Mouse (Mus musculus) heart, postnatal 4 days (tissue): Measurements from ENCODE around the gene Kcnmb2. TPM values are rescaled to one million over a fixed set of nuclear protein-coding genes. Genes with fewer than 3 reads are reported as not detected.

Experiments
- DNase-seq: peaks from one replicate; pipeline ENCODE4 v3.0.0; 2021
- total RNA-seq, 2 experiments: library from RNA; stranded (reverse); gene quantifications; 2 replicates each; pipeline ENCODE4 v1.2.3; 2021

Kcnmb2 gene
- total RNA-seq, 2 experiments from 2014 or later = 0.18 to 0.33 TPM

DNA sequence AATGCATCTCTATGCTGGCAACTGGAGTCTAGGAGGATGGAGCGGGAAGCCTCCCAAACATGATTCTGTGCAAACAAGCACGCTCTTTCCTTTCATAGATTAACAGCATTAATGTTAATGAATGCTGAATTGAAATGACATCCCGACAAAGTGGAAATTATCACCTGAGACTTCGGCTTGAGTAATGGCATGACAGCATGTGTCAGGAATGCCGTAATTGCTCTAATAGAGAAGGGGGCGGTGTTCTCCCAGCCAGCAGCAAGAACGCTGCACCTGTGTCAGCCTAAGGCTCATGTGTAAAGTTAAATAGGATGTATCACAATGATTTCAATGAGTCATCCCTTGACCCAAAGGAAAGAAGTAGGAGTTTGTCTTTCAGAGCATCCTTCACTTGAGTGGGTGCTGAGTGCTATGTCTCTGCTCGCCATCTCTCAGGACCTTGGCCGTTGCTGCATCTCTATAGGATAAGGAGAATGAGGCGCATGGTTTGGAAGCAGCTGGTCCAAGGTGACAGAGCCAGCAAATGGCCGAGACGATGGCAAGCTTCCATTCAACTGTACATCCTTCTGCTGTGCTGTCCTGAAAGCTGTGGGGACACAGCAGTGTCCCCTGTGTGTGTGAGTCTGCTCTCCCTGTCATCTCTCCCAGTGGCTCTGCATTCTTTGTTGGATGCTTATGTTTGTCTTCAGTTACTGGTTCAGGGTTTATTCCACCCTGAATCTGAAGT lies 110.1 kb downstream of the Kcnmb2 start:
- no peak for DNase-seq

DNA sequence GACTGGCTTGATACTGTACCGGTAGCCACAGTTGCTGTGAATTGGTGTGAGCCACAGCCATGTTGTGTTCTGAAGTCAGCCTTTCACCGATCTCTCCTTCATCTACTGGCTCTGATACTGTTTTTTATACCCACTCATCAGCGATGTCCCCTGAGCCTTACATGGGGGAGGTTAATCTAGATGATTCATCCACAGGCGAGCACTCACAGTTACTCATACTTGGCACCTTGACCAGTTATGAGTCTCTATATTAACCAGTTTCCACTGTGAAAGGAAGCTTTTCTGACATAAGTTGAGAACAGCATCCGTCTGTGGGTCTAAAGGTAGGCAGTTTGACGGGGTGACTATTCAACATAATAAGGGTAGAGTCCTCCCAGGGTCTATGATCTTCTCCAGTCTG lies 118.7 kb downstream of the Kcnmb2 start:
- no peak for DNase-seq

DNA sequence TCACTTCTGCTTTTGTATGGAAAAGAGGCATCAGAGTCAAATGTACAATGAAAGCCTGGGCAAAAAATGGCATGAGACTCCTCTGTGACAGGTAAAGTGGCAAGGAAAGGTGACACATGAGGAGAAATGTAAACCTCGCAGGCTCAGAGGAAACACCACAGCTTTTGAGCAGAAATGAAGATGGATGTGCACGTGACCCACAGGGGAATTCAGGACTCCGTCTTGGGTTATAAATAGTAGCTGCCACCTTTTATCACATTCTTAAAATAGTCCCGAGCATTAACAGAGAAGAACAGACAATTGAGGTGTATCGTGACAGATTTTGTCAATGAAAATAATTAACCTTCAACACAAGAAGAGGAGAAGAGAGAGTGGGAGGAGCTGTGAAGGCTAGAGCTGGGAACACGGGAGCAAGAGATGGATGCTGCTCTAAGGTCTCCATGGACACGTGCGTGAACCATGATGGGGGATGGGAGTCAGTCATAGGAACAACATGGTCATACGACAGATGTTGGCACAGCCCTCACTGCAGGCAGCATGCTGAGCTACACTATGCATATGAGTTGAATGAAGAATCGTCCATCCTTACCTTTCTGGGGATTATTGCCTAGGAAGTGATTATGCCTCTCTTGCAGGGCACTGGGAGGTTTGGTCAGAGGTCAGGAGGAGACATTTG lies 127.2 kb downstream of the Kcnmb2 start:
- DNase-seq = peak; percentile 10

- DNase-seq = no peak
These were observed 130.1 kb downstream of the Kcnmb2 start for GRCm38 (mm10) chr3:32032381-32032780.

DNA sequence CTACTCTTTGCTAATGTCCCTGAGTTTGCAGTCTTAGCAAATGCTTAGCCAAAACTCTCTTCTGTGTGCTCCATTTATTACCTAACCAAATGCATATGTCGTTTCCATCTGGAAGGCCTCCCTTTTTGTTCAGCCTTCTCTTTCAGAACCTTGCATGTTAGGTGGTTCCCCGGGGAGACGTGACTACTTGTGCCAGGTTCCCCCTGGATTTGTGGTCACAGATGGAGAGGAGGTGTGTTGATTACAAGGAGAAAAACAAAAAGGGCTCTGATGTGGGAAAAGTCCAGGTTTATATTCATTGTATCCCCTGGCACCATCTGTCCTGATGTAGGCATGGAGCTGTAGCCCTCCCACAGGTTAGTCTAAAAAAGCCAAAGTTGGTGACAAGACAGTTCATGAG lies 141.5 kb downstream of the Kcnmb2 start:
- DNase-seq = no peak

DNA sequence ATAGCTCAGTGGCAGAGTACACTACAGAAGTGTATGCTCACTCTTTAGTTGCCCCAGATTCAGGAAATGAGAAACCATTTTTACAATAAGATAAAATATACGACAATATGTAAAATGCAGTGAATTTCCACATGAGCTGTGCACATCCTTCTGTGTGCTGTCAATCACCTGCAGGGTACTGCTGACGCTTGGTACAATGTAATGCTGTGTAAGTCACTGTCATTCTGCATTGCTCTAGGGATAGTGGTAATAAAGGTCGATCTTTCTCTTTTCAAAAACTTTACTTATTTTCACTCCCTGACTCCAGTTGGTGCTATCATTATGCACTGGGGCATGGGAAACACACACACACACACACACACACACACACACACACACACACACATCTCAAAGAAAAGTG lies 146.5 kb downstream of the Kcnmb2 start:
- no peak for DNase-seq

DNA sequence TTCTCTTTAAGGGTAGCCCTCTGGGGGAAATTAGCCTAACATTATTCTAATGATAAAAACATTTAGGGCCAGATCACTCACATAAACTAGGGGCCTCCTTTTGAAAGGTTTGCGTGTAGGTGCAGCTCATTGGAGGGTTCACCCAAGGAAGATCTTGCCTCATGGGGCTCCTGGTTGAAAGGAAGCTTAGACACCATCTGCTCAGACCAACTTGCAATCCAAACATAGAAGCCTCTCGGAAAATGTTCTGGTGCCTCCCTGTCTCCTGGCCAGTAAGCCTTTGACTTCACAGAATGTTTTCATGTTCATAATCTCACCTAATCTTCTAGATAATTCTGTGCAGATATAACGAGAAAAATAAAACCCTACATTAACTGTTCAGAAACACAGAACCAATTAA lies 150.3 kb downstream of the Kcnmb2 start:
- DNase-seq = no peak

GRCm38 (mm10) chr3:32053610-32054241 lies 151.4 kb downstream of the Kcnmb2 start:
- no peak for DNase-seq

DNA sequence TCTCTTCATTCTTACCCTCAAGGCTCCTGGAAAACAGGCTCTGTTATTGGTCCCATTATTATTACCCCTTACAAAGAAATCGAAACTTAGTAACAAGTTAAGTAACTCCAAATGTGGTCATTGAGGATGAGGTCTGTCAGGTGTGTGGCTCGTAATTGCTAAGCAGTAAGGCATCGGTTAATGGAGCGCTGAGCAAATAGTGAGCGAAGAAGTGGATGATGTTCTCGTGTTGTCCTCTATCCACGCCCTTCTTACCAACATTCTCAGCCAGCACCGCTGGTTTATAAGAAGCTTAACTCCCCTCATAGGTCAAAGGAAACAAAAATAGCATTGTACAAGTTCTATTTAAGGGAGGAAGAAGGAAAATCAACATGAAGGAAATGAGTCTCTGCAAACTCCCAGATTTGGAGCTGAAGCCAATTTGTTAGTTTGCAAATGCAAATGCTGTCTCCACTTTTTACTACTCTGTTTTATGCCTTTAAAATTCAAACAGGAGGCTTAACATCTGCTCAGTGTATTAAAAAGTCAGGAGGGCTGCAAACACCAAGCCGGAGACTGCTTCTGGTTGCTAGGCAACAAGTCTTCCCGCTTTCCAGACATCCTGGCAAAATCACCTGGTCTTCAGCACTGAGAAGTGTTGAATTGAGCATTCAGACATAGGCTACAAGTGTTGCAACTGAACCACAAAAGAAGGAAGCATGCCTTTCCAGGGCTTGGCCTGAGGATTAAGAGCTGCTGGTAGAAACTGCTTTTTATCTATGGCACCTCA lies 157.8 kb downstream of the Kcnmb2 start:
- no peak for DNase-seq

GRCm38 (mm10) chr3:32062685-32063084 lies 160.4 kb downstream of the Kcnmb2 start:
- no peak for DNase-seq

- DNase-seq = no peak
These were observed 161.0 kb downstream of the Kcnmb2 start for GRCm38 (mm10) chr3:32063312-32063711.

DNA sequence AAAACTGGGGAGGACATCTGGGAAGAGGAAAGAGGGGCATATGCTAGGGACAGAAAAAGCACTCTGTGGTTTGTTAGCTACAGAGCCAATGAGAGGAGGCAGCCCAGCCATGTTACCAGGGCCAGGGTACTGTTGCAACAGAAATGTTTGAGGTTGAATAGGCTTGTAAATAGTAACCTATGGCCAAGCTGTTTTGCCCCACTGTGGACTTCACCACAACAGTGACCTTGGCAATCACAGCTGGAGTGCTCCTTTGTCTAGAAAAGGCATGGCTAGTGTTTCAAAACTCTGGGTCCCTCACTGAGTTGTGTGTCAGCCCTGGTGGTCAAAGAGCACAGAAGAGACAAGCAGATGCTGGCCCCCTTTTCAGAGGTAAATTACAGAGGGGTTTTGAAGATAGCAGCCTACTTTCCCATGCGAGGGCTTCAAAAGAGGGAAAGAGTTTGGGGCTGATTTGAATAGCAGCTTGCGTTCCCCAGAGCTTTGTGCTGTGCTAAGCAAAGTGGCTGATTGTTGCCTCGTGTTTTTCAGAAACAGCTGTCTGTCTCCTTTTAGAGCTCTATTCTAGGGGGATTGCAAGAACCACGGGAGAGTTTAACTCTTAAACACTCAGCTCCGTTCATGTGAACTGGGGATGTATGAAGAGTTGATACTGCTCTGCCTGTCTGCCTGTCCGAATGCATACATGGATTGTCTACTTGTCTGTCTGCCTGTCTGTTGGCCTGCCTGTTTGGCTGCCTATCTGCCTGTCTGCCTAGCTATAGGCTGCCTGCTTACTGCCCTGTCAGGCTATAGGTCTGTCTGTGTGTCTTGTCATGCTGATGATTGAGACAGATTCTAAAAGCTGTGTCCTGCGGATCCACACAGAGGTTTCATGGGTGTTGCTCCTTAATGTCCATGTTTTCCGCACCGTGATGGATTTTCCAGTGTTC lies 165.0 kb downstream of the Kcnmb2 start:
- DNase-seq = no peak

GRCm38 (mm10) chr3:32073881-32074280 lies 171.6 kb downstream of the Kcnmb2 start:
- DNase-seq = peak; percentile 16

DNA sequence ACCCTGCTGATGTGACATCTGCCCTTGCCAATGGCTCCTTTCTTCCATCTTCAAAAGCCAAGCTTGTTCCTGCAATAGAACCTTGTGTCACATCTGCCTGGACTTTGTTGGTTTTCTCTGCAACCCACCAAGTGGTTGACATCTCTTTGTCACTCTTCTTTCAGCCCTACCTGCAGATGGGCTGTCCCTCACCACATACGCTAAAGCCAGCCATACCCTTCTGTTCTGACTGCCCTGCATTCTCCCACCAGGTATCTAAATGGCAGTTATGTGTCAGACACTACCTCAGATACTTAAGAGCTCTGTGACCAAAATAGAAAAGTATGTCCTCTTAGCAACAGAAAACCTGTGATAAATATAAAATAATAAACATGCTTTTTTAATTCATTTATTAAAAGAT lies 186.5 kb downstream of the Kcnmb2 start:
- no peak for DNase-seq

- DNase-seq = no peak
These were observed 199.1 kb downstream of the Kcnmb2 start for GRCm38 (mm10) chr3:32101391-32101790.

DNA sequence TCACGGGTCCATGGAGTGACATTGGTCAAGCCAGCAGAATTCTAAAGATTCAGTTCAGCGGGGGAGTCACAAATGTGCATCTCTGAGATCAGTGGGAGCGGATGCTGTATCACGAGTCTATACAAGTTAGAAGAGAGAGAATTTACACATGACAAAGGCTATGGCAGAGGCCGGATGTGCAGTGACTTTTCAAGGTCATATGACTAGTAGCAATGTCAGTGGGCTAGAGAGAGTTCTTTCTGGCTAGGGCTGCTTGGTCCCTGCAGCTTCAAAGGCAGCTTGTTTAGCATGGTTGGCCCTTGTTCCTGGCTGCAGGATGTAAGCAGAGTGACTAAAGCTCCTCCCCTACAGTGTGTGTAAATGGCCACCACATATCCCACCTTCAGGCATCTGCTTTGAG lies 217.5 kb downstream of the Kcnmb2 start:
- no peak for DNase-seq

- DNase-seq = no peak
These were observed 219.4 kb downstream of the Kcnmb2 start for GRCm38 (mm10) chr3:32121731-32122130.

DNA sequence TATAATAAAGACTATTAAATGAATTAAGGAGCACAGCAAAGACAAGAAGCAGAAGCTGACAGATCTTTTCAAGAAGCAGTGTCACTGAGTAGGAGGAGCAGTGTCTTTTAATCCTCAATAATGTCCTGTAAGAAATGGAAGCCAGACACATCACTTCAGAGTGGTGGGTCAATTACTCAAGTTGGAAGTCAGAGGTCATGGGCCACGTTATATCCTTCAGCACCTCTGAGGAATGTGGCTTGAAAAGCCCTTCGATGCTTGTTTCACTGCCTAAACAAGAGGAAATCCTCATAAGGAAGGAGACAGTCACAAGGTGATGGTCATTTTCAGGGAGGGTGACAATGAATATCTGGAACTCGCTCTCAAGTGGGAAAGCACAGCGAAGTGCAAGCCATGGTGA lies 223.1 kb downstream of the Kcnmb2 start:
- DNase-seq = no peak

- DNase-seq = no peak
These were observed 226.1 kb downstream of the Kcnmb2 start for GRCm38 (mm10) chr3:32128391-32128790.

- no peak for DNase-seq
These were observed 228.4 kb downstream of the Kcnmb2 start for GRCm38 (mm10) chr3:32130696-32131095.

DNA sequence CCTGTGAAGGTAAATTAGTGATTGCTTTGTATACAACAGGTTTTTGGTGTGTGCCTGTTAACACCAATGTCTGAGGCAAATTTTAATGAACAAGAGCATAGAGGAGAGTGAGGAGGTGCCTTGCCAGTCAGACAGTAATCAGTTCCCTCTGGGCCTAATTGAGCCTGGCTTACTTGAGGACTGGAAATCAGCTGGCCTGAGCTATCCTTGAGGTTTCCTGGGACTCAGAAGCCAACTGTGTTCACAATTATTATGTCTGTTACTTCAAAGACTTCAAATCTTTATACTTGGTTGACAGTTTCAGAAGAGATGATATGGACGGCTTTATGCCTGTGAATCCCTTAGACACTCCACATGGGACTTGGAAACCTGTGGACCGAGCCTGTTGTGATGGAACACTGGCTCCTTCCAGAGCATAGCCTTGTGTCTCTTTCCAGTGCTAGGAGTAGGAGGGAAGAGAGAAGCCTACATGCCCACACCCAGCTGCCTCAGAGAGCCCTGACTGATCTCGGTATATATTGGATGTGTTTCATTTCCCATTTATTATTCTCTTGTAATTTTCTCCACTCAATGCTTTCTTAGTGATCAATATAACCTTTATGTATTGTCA lies 230.2 kb downstream of the Kcnmb2 start:
- no peak for DNase-seq
